Mouse (Mus musculus) embryonic facial prominence, embryonic 10.5 days (tissue): ENCODE measurements at regions not wholly inside any gene's neighbourhood (a gene's known extent, or its start where the extent isn't known, plus 50 kb on each side); places are given as distances from the start of the nearest gene placed in this dataset.
A peak's percentile ranks its signal among the peaks of the same experiment; 100 is the strongest.

Experiments
- DNase-seq: peaks from one replicate; pipeline ENCODE4 v3.0.0-alpha.2; 2017; ENCODE audit warnings: low spot score
- H3K27ac ChIP-seq: fragments of 300-500 bp; sonication (generic); replicated peaks from 2 replicates; pipeline ENCODE4 v1.5.1; 2016; ENCODE audit warnings: mild to moderate bottlenecking
- H3K27me3 ChIP-seq: fragments of 300-500 bp; sonication (generic); replicated peaks from 2 replicates; pipeline ENCODE4 v1.6.1; 2016; ENCODE audit warnings: low read depth, mild to moderate bottlenecking; ENCODE audit not compliant: poor library complexity, severe bottlenecking
- H3K36me3 ChIP-seq: fragments of 300-500 bp; sonication (generic); replicated peaks from 2 replicates; pipeline ENCODE4 v1.6.1; 2016; ENCODE audit warnings: mild to moderate bottlenecking, moderate library complexity
- H3K4me1 ChIP-seq: fragments of 300-500 bp; sonication (generic); 2 replicates; pipeline ENCODE4 v1.6.1; 2016
- H3K4me3 ChIP-seq: fragments of 300-500 bp; sonication (generic); 2 replicates; pipeline ENCODE4 v1.5.1; 2016; ENCODE audit warnings: mild to moderate bottlenecking, moderate library complexity
- H3K9me3 ChIP-seq: fragments of 300-500 bp; sonication (generic); 2 replicates; pipeline ENCODE4 v1.6.1; 2016; ENCODE audit warnings: mild to moderate bottlenecking
- WGBS: fragments of 180-500 bp; shearing (Covaris S2); methylation state at CpG from one replicate; pipeline ENCODE4 v1.1.7; 2016; 5-methylcytosine and 5-hydroxymethylcytosine counted together

DNA sequence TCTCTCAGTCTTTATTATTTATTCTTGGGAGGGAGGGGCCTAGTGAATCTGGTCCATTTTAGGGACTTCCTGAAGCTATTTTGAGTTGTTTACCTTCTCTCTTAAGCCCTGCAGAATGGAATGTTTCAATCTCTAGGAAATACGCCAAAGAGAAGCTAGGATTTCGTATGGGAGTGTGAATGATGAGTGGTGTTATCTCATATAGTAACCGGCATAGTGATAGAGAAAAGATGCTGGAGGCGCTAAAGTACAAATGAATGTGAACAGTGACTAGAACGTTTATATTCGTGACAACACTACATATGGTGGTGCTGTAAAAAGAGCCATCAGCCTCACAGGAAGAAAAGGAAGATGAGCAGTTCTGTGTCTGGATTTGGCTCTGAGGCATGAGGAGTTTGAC, 145.2 kb upstream of the Ube2e3 start:
- no peaks in the 10 kb centered on the region for H3K27me3 ChIP-seq
- H3K27ac ChIP-seq = no peak overlapping the region
- H3K4me1 ChIP-seq = no peaks in the 10 kb centered on the region
- DNase-seq = no peak
- no peak overlapping the region for H3K4me3 ChIP-seq
- no peaks in the 10 kb centered on the region for H3K9me3 ChIP-seq
- 91% methylated on average over 6 of the region's 6 CpGs for WGBS
- no peaks in the 10 kb centered on the region for H3K36me3 ChIP-seq

DNA sequence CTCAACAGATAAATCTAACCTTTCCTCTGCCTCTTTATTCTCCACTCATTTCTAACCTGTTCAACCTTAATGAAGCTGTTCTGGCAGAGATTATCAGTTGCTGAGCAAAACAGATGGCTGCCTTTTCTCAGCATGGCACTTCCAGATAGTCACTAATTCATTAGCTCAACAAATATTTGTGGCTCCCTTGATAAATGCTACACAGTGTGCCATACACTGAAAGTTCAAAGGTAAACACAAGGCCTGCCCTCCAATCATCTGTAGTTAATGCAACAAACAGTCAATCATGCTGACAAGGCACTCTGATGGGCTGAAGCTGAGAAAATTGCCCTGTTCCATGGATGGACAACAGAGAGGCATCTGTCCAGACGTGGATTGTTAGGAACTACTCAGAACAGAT, 149.4 kb upstream of the Ube2e3 start:
- WGBS = 48% methylated on average over 1 of the region's 1 CpGs

GRCm38 (mm10) chr2:78716157-78716798, 151.6 kb upstream of the Ube2e3 start:
- no peaks in the 10 kb centered on the region for H3K9me3 ChIP-seq
- no peaks in the 10 kb centered on the region for H3K27me3 ChIP-seq
- no peak overlapping the region for H3K4me3 ChIP-seq
- no peak overlapping the region for H3K27ac ChIP-seq
- 81% methylated on average over 7 of the region's 7 CpGs for WGBS
- no peak for DNase-seq
- no peaks in the 10 kb centered on the region for H3K4me1 ChIP-seq
- H3K36me3 ChIP-seq = no peaks in the 10 kb centered on the region

More for the DNA sequence above, 149.4 kb upstream of the Ube2e3 start:
- no peaks in the 10 kb centered on the region for H3K4me1 ChIP-seq
- H3K4me3 ChIP-seq = no peak overlapping the region
- no peak overlapping the region for H3K27ac ChIP-seq
- no peaks in the 10 kb centered on the region for H3K36me3 ChIP-seq
- H3K9me3 ChIP-seq = no peaks in the 10 kb centered on the region
- DNase-seq = no peak
- H3K27me3 ChIP-seq = no peaks in the 10 kb centered on the region

DNA sequence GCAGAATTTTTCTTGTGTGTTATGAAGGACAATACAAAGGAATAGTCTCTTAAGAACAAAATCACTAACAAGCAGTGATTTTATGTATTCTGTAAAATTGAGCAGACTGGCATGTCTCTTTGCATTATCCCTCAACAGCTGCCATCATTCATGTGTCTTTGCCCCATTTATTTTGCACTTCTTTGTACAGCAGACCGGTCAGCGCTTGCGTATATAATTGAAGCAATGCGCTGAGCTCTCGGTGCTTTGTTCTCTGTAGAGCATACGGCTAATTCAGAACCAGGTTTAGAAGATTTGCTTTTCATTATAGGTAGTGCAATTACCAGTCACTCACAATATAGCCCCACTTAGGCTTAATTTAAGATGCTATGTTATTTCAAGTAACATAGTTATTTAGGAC, 173.1 kb upstream of the Ube2e3 start:
- H3K4me1 ChIP-seq = peaks cover 25% of the 10 kb centered on the region

GRCm38 (mm10) chr2:78656668-78657067, 211.3 kb upstream of the Ube2e3 start:
- Histone ChIP-seq H3K9me3 (no peaks in the 10 kb centered on the region), H3K36me3 (no peaks in the 10 kb centered on the region), H3K27me3 (no peaks in the 10 kb centered on the region), H3K27ac (no peak overlapping the region), H3K4me1 (peaks cover 24% of the 10 kb centered on the region), H3K4me3 (no peak overlapping the region)
- 86% methylated on average over 2 of the region's 2 CpGs for WGBS
- no peak for DNase-seq

More for the DNA sequence above, 173.1 kb upstream of the Ube2e3 start:
- WGBS = 35% methylated on average over 6 of the region's 6 CpGs
- Histone ChIP-seq H3K27ac (no peak overlapping the region), H3K9me3 (no peaks in the 10 kb centered on the region), H3K36me3 (no peaks in the 10 kb centered on the region), H3K27me3 (no peaks in the 10 kb centered on the region), H3K4me3 (no peak overlapping the region)
- DNase-seq = peak; percentile 29

DNA sequence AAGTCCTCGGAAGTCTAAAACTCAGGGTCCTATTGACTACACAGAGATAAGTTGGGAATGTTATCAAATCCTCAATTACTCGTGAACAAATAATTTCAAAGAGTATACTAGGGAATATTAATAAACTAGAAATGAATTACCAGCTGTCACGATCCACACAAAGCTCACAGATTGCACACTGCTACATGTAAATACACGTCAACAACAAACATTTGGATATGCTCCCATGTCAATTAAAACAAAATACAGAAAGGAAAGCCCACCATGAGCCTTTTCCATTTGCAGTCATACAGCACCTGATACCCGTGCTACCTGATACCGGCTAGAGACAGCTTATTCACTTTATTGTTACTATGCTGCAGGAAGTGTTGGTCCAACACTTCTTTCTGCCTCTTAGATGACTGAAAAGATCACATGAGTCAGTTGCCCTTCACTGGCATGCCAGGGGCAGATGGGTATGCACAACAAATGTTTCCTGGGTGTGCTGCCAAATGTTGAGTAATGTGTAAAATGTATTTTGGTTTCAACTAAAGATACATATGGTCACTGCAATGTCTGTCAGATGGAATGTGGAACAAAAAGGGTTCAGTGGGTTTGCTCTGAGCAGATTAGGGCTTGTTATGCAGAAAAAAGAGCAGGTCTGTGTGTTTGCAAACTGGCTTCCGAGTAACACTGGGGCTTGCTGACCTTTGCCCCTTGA, 212.6 kb upstream of the Ube2e3 start:
- Histone ChIP-seq H3K9me3 (no peaks in the 10 kb centered on the region), H3K27ac (no peak overlapping the region), H3K27me3 (no peaks in the 10 kb centered on the region), H3K4me3 (no peak overlapping the region), H3K36me3 (no peaks in the 10 kb centered on the region), H3K4me1 (peaks cover 28% of the 10 kb centered on the region)
- DNase-seq = no peak
- WGBS = 73% methylated on average over 7 of the region's 7 CpGs

- Histone ChIP-seq H3K36me3 (no peaks in the 10 kb centered on the region), H3K27ac (no peak overlapping the region), H3K4me1 (peaks cover 22% of the 10 kb centered on the region), H3K4me3 (no peak overlapping the region), H3K27me3 (no peaks in the 10 kb centered on the region), H3K9me3 (no peaks in the 10 kb centered on the region)
- no peak for DNase-seq
- WGBS = 47% methylated on average over 2 of the region's 2 CpGs
Observed at GRCm38 (mm10) chr2:78651549-78651948, 216.4 kb upstream of the Ube2e3 start.

DNA sequence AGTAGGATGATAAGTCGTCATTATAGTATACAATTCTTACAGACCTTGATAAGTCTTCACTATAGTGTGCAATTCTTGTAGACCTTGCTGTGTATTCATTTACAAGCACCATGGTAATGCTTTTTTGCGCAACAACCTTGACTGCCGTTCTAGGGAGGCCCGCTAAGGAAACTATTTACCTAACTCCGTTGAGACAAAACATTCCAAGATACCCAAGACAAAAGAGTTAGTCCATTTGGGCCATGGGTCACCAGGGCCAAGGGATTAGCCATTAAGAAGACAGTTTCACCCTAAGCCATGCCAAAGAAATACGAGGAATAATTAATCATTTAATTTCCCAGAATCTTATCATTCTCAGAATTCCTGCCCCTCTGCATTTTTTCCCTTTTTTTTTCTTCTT, 227.6 kb upstream of the Ube2e3 start:
- Histone ChIP-seq H3K36me3 (no peaks in the 10 kb centered on the region), H3K4me1 (no peaks in the 10 kb centered on the region), H3K27me3 (no peaks in the 10 kb centered on the region), H3K9me3 (no peaks in the 10 kb centered on the region), H3K4me3 (no peak overlapping the region), H3K27ac (no peak overlapping the region)
- DNase-seq = no peak
- WGBS = 89% methylated on average over 6 of the region's 6 CpGs

- DNase-seq = no peak
- 86% methylated on average over 4 of the region's 4 CpGs for WGBS
Observed at GRCm38 (mm10) chr2:78625264-78625663, 242.7 kb upstream of the Ube2e3 start.

GRCm38 (mm10) chr2:78606388-78606787, 261.5 kb upstream of the Ube2e3 start:
- no peak for DNase-seq
- Histone ChIP-seq H3K9me3 (no peaks in the 10 kb centered on the region), H3K36me3 (no peaks in the 10 kb centered on the region), H3K27ac (no peak overlapping the region), H3K27me3 (no peaks in the 10 kb centered on the region), H3K4me1 (no peaks in the 10 kb centered on the region; the same call in 1 of the 2 replicates), H3K4me3 (no peak overlapping the region)

More at GRCm38 (mm10) chr2:78625264-78625663, 242.7 kb upstream of the Ube2e3 start:
- 0 out of 2 replicates have a peak, but pooled peaks cover 2% of the 10 kb centered on the region for H3K4me1 ChIP-seq
- H3K4me3 ChIP-seq = no peak overlapping the region
- H3K36me3 ChIP-seq = no peaks in the 10 kb centered on the region
- H3K27me3 ChIP-seq = no peaks in the 10 kb centered on the region
- no peak overlapping the region for H3K27ac ChIP-seq
- no peaks in the 10 kb centered on the region for H3K9me3 ChIP-seq

GRCm38 (mm10) chr2:78600753-78601152, 267.2 kb upstream of the Ube2e3 start:
- no peaks in the 10 kb centered on the region for H3K36me3 ChIP-seq
- WGBS = 90% methylated on average over 2 of the region's 2 CpGs
- no peaks in the 10 kb centered on the region for H3K9me3 ChIP-seq
- H3K27ac ChIP-seq = no peak overlapping the region
- H3K4me3 ChIP-seq = no peak overlapping the region
- no peaks in the 10 kb centered on the region for H3K27me3 ChIP-seq
- H3K4me1 ChIP-seq = no peaks in the 10 kb centered on the region; the same call in 1 of the 2 replicates
- DNase-seq = no peak

DNA sequence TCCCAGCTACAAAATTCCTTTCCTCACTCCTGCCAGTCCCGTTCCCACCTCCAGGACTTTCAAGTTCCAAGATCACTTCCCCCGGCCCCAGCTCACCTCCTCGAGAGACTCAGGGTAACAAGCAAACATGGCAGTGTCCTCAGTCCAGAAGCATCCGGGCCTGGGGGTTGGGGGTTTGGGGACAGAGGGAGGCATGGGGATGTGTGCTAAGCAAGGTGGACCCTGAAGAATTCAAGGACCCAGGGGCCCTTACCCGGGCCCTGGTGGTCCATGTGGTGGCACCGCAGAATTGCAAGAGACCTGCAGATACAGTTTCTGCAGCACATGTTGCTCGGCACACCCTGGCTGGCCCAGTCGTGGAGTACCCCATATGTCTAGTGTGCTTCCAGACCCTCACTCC, 269.9 kb upstream of the Ube2e3 start:
- no peak for DNase-seq
- 89% methylated on average over 8 of the region's 8 CpGs for WGBS
- Histone ChIP-seq H3K9me3 (no peaks in the 10 kb centered on the region), H3K36me3 (no peaks in the 10 kb centered on the region), H3K4me3 (no peak overlapping the region), H3K27ac (no peak overlapping the region), H3K27me3 (no peaks in the 10 kb centered on the region), H3K4me1 (no peaks in the 10 kb centered on the region)

- Histone ChIP-seq H3K4me3 (no peak overlapping the region), H3K4me1 (no peaks in the 10 kb centered on the region), H3K9me3 (no peaks in the 10 kb centered on the region), H3K36me3 (no peaks in the 10 kb centered on the region), H3K27ac (no peak overlapping the region), H3K27me3 (no peaks in the 10 kb centered on the region)
- no peak for DNase-seq
- 71% methylated on average over 2 of the region's 2 CpGs for WGBS
Observed at GRCm38 (mm10) chr2:78596251-78596650, 271.7 kb upstream of the Ube2e3 start.
